Mouse (Mus musculus) heart, postnatal 14 days (tissue): ENCODE measurements around the gene Lypd6b. TPM values are rescaled to one million over a fixed set of nuclear protein-coding genes. Genes with fewer than 3 reads are reported as not detected.

Source experiments
- DNase-seq, 2 experiments: peaks; one replicate each; pipeline ENCODE4 v3.0.0; 2021 to 2022
- intact Hi-C: fragments of 180-260 bp; cut with DNase I; formaldehyde crosslinking; loops from one replicate; pipeline ENCODE4 v1.15.1; 2025
- total RNA-seq, 2 experiments: library from RNA; stranded (reverse); gene quantifications; 2 replicates each; pipeline ENCODE4 v1.2.3; 2021

The Lypd6b gene
- total RNA-seq, 2 experiments from 2014 or later, result 0.12 to 0.29 TPM

GRCm38 (mm10) chr2:49861658-49862057, 74.2 kb downstream of the Lypd6b start:
- intact Hi-C loops, result no loop called here
- DNase-seq, result no peak

- DNase-seq, result no peak
- intact Hi-C loops, result no loop called here
Measured at GRCm38 (mm10) chr2:49868116-49868858, 80.8 kb downstream of the Lypd6b start.

GRCm38 (mm10) chr2:49869044-49869443, 81.6 kb downstream of the Lypd6b start:
- intact Hi-C loops, result no loop called here
- DNase-seq, result no peak

GRCm38 (mm10) chr2:49869782-49870514, 82.5 kb downstream of the Lypd6b start:
- intact Hi-C loops, result no loop called here
- DNase-seq, result no peak

GRCm38 (mm10) chr2:49871012-49871411, 83.5 kb downstream of the Lypd6b start:
- intact Hi-C loops, result no loop called here
- no peak for DNase-seq

- DNase-seq, result no peak
- intact Hi-C loops, result no loop called here
Measured at GRCm38 (mm10) chr2:49880507-49880906, 93.0 kb downstream of the Lypd6b start.

GRCm38 (mm10) chr2:49881002-49881401, 93.5 kb downstream of the Lypd6b start:
- intact Hi-C loops, result no loop called here
- no peak for DNase-seq

- intact Hi-C loops, result no loop called here
Measured at GRCm38 (mm10) chr2:49882461-49882860, 95.0 kb downstream of the Lypd6b start.

GRCm38 (mm10) chr2:49883990-49884389, 96.5 kb downstream of the Lypd6b start:
- intact Hi-C loops, result no loop called here
- DNase-seq, result no peak

More at GRCm38 (mm10) chr2:49882461-49882860, 95.0 kb downstream of the Lypd6b start:
- DNase-seq, result no peak

GRCm38 (mm10) chr2:49886209-49886608, 98.7 kb downstream of the Lypd6b start:
- intact Hi-C loops, result no loop called here
- DNase-seq, result no peak

GRCm38 (mm10) chr2:49888346-49888745, 100.9 kb downstream of the Lypd6b start:
- intact Hi-C loops, result no loop called here
- DNase-seq, result no peak

GRCm38 (mm10) chr2:49890727-49891126, 103.2 kb downstream of the Lypd6b start:
- intact Hi-C loops, result no loop called here
- DNase-seq, result no peak

GRCm38 (mm10) chr2:49909838-49910407, 122.4 kb downstream of the Lypd6b start:
- intact Hi-C loops, result no loop called here

GRCm38 (mm10) chr2:49911296-49912034, 124.0 kb downstream of the Lypd6b start:
- intact Hi-C loops, result no loop called here
- DNase-seq, result no peak

More at GRCm38 (mm10) chr2:49909838-49910407, 122.4 kb downstream of the Lypd6b start:
- DNase-seq, result no peak

GRCm38 (mm10) chr2:49912261-49912895, 124.9 kb downstream of the Lypd6b start:
- no peak for DNase-seq
- intact Hi-C loops, result no loop called here

GRCm38 (mm10) chr2:49917489-49917888, 130.0 kb downstream of the Lypd6b start:
- no peak for DNase-seq
- intact Hi-C loops, result no loop called here

GRCm38 (mm10) chr2:49918132-49918531, 130.6 kb downstream of the Lypd6b start:
- intact Hi-C loops, result no loop called here
- no peak for DNase-seq

GRCm38 (mm10) chr2:49918692-49919091, 131.2 kb downstream of the Lypd6b start:
- intact Hi-C loops, result no loop called here
- DNase-seq, result no peak

GRCm38 (mm10) chr2:49921948-49922347, 134.5 kb downstream of the Lypd6b start:
- intact Hi-C loops, result no loop called here
- DNase-seq, result no peak

- DNase-seq, result no peak
- intact Hi-C loops, result no loop called here
Measured at GRCm38 (mm10) chr2:49922810-49923209, 135.3 kb downstream of the Lypd6b start.
